Comparison of ENCODE assay signal across 19 mouse cellular contexts in the genomic region with DNA sequence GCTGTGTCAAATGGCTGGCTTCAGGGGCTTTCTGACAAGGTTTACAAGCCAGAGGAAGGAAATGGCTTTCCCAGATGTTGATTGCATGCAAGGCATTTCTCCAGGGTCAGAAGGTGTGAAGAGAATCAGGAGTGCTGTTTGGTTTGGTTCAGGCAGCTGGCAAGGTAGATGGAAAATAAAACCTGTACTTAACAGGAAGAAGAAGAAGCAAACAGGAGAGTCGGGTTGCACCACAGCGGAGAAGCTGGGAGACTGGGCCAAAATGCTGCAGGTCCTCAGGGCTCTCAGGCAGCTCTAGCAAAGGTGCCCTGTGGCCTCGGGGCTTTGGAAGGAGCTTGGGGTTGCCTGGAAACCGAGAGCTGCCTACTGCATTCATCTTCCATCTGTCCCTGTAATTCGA.
DNase-seq lines count a peak whose midpoint lies in the region; ATAC-seq and TF ChIP-seq lines count a peak whose summit lies in the region.
"Had no signal": no experiment of that assay in that cellular context is flagged by ENCODE, and none has a peak within 500 bp of the region (broad histone marks: within the 10 kb centered on the region; RNA-seq: fewer than 3 reads in every experiment).

No protein-coding gene starts in this region.

- no peak overlapping the region for H3K4me2 ChIP-seq in heart, embryonic 11.5 days
- H3K4me2 ChIP-seq: embryonic facial prominence, embryonic 13.5 days; lung, embryonic 14.5 days; neural tube, embryonic 13.5 days had no signal

- no peak for ATAC-seq in heart, embryonic 11.5 days (replicated peaks; ENCODE audit: insufficient number of reproducible peaks, low FRiP score, low TSS enrichment)
- ATAC-seq: forebrain, embryonic 16.5 days had no signal

- H3K4me3 ChIP-seq in heart, embryonic 11.5 days (ENCODE audit: low read depth, low read length), result no peak overlapping the region
- H3K4me3 ChIP-seq: embryonic facial prominence, embryonic 13.5 days; heart, adult 2 months; megakaryocyte, embryonic 14.5 days; neural tube, embryonic 13.5 days had no signal

- no peaks in the 10 kb centered on the region for H3K27me3 ChIP-seq in heart, embryonic 11.5 days (ENCODE audit: control insufficient read depth, insufficient read depth, low read length)
- H3K27me3 ChIP-seq: embryonic facial prominence, embryonic 13.5 days; neural tube, embryonic 13.5 days had no signal

- no peaks in the 10 kb centered on the region for H3K36me3 ChIP-seq in heart, embryonic 11.5 days (ENCODE audit: control insufficient read depth, insufficient read depth, low read length)
- H3K36me3 ChIP-seq: embryonic facial prominence, embryonic 13.5 days; neural tube, embryonic 13.5 days had no signal

- no peak overlapping the region for H3K27ac ChIP-seq in heart, embryonic 11.5 days (ENCODE audit: low read depth, low read length)
- H3K27ac ChIP-seq: embryonic facial prominence, embryonic 13.5 days; heart, adult 2 months; neural tube, embryonic 13.5 days had no signal

- no peaks in the 10 kb centered on the region for H3K4me1 ChIP-seq in heart, embryonic 11.5 days (ENCODE audit: control insufficient read depth, insufficient read depth, low read length)
- H3K4me1 ChIP-seq: megakaryocyte, embryonic 14.5 days had no signal

- H3K9me3 ChIP-seq in heart, embryonic 11.5 days (replicated peaks; ENCODE audit: control insufficient read depth, low read length), result no peaks in the 10 kb centered on the region; the same call in 1 of the 2 replicates
- H3K9me3 ChIP-seq: embryonic facial prominence, embryonic 13.5 days; neural tube, embryonic 13.5 days had no signal

- 38% methylated on average over 5 of the region's 5 CpGs for WGBS in heart, embryonic 11.5 days (ENCODE audit: insufficient replicate concordance)

- DNase-seq in heart, adult 11 months, result peak; percentile 70
- DNase-seq in brain, embryonic 14.5 days (ENCODE audit: low read depth), result peak; percentile 63
- DNase-seq in forelimb bud, embryonic 11.5 days (ENCODE audit: low read depth, low spot score), result peak; percentile 82
- peak; percentile 73 for DNase-seq in mesoderm, embryonic 11.5 days (ENCODE audit: low read depth, low spot score)
- no peak for DNase-seq in gastrocnemius, postnatal 4 days (ENCODE audit: low spot score in 2 of 2)
- DNase-seq in heart, adult 18-20 months, result no peak
- no peak for DNase-seq in adipocyte (ENCODE audit: low spot score)
- DNase-seq: B cell, adult 2 months; heart, adult 2 months; heart, postnatal 14 days; kidney, adult 18-20 months; lung, embryonic 14.5 days; retina, postnatal 1 day; thymus, adult 2 months had no signal

- no peak overlapping the region for H3K9ac ChIP-seq in heart, embryonic 11.5 days (ENCODE audit: low read depth, low read length)
- H3K9ac ChIP-seq: embryonic facial prominence, embryonic 13.5 days; lung, embryonic 14.5 days; neural tube, embryonic 13.5 days had no signal

- TF ChIP-seq POLR2A in brain, embryonic 14.5 days (IDR thresholded peaks at IDR 0.05; ENCODE audit: borderline replicate concordance, extremely low read depth, insufficient read depth, insufficient read length, poor library complexity, severe bottlenecking), result no peak

- TF ChIP-seq CTCF in brain, embryonic 14.5 days (IDR thresholded peaks at IDR 0.05; ENCODE audit: borderline replicate concordance, extremely low read depth, insufficient read depth, insufficient read length), result no peak

Comparison
In these comparisons a context has a peak if more than half of its experiments do, and no peak if none do; other contexts are left out.
1. DNase-seq: peak in heart, adult 11 months (single experiment), brain, embryonic 14.5 days (single experiment), forelimb bud, embryonic 11.5 days (single experiment) and mesoderm, embryonic 11.5 days (single experiment); none in gastrocnemius, postnatal 4 days (0 of 2), heart, adult 18-20 months (0 of 2) and adipocyte (single experiment).